Mouse (Mus musculus): ENCODE measurements at regions not wholly inside any gene's neighbourhood (a gene's known extent, or its start where the extent isn't known, plus 50 kb on each side); places are given as distances from the start of the nearest gene placed in this dataset.
"Not testable (repeated sequence)": the region's sequence is repeated elsewhere in the genome, so short reads cannot be mapped to it uniquely, and the experiment has no call there.

DNA sequence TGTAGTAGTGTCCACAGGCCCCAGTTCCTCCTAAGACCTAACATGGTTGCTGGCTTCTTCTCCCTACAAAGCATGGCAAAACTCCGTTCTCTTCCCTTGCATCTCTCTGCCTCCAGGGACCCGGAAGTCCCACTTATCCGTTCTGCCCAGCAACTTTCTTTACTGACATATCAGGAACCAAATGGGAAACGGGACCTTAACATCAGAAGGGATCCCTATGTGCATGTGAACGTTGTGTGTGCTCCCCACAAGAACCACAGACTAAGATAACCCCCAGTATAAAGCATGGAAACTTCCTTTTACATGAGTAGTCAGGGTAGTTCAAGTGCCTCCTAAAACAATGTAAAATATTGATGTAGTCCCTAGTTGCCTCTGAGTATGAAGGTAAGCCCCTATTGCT is 61.6 kb downstream of the Zxdb start:
- no peak for DNase-seq

DNA sequence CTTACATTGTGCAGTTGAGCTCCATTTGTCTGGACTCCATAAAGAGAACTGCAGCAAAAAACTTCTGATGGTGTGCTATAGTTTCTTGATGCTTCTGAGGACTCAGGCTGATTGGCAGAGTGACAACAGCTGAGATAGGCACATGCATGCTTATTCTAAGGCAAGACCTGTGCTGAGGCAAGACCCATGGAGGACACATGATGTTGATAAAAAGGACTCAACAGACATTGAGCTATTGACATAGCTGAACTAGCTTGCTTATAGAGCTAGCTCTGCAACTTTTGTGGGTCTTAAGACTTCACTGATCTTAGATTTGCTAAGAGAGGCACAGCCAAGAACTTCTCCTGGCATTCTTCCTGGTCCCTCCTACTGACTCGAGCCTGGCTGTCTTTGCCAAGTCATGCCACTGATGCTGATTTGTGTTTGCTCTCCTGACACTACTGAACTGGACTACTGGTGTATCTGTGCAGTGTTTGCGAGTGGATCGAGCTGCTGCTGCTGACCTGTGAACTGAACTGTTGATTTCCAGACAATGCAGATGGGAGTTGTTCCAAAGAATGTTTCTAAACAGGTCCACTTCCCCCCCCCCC is 64.1 kb downstream of the Zxdb start:
- no peak for DNase-seq

DNA sequence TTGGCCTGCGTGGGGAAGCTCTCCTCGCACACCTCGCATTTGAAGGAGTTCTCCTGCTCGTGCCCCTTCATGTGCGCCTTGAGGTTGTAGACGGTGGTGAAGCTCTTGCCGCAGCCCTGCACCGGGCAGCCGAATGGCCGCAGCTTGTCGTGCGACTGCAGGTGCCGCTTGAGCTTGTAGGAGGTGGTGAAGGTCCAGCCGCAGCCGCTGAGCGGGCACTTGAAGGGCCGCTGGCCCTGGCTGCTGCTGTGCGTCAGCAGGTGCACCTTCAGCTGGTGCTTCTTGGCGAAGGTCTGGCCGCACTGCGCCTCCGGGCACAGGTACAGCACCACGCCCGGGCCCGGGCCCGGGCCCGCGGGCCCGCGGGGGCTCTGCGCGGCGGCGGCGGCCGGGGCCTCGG is 72.5 kb downstream of the Zxdb start:
- DNase-seq: not testable (repeated sequence)

DNA sequence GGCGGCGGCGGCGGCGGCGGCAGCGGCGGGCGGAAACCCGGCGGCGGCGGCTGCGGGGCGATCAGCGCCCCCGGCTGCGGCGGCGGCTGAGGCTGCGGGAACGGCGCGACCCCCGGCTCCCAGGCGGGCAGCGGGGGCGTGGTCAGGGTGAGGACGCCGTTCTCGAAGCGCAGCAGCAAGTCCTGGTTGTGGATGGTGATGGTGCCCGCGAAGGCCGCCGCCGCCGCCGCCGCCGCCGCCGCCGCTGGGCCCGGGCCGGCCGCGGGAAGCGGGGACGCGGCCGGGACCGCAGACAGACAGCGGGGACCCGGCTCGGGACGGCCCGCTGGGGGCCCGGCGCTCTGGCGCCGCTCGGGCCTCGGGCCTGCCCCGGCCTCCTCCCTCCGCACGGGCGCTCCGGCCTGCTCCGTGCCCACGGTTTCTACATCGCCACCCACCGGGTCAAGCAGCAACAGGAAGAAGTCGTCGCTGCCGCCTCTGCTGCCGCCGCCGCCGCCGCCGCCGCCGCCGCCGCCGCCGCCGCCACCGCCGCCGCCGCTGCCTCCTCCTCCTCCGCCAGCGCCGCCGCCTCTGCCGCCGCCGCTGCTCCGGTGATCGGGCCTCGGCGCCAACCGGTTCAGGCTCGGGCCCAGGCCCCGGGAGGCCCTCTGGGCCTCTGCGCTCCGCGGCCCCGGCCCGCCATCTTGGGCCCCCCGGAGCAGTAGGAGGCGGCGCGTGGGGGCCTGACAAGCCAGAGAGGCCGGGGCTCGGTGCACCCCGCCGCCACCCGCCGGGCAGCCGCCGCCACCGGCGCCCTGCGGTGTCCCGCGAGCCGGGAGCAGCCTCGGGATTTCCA is 73.2 kb downstream of the Zxdb start:
- not testable (repeated sequence) for DNase-seq

DNA sequence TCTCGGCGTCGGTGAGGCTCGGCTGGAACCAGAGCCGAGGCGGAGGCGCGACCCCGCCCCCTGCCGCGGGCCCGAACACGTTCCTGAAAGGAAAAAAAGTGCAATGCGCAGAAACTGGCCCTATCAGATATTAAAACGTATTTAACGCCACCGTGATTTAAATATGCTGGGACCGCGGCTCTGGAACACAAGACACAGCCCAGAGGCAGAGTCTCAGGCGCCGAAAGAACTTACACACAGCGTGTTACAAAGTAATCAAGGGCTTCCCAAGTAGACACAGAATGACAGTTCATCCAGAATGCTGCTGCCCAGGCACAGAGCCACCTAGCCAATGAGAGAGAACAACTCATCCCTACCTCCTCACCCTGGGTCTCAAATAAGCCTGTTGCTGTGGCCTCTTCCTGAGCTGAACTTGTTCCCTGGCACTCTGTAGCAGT is 73.8 kb downstream of the Zxdb start:
- DNase-seq: not testable (repeated sequence)

DNA sequence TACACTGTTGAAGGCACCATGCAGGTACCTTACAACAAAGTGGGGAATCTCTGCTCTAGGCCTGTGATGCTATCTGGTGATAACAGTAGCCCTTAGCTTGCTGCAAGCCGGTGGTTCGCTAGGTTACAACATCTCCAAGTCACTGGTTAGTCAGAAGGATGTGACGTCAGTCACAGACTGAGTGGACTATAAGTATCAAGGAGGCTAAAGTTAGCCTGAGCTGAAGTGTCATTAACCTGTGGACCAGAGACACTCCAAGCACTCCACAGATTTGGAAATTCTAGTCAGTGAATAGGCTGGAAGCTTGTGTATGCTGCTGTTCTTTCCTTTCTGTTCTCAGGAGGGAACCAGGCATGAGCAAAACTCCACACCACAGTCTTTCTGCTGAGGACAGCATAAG is 88.4 kb downstream of the Zxdb start:
- DNase-seq: not testable (repeated sequence)

DNA sequence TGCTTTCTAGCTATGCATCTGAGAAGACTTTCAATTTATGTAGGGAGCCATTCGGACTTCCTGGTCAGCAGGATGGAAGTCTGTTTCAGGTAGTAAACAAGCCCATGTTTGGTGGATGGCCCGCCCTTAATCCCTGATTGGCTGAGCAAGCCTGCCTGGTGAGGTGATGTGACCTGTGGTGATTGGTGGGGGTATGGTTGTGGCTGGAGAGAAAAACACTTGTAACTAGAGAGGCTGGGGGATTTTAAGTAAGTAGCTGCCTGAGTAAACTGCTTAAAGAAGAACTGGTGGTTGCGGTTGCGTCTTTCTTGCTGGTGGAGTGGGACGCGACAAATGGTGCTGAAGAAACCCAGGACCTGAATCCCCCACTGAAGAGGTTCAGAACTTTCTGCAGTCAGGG is 103.2 kb downstream of the Zxdb start:
- DNase-seq: not testable (repeated sequence)

DNA sequence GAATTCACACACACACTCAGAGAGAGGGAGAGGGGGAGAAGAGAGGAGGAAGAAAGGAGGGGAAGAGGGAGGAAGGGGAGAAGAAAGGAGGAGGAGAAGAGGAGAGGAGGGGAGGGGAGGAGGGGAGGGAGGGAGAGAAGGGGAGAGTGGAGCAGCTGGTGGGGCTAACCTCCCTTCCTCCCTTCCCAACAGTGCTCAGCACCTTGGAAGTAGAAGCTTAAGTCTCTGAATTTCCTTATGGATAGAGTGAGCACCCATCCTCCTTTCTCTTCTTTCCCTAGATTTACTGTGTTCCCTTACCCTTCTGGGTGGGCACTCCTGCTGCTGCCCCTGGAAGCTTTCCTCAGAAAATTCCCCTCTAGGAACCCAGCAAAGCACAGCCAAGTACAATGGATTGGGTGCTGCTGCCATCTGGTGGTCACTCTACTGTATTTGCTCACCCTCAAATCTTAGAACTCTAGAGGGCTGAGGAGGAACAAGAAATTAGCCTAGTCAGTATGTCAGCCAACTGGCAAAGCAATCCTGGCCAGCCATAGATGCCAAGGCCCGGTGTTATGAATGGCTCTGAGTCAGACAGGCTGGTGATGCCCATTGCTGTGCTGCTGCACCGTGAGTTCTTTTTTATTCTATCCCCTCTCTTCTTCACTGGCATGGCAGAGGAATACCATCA is 119.9 kb downstream of the Zxdb start:
- DNase-seq: peak in 1 of 2 experiments; percentile 16

DNA sequence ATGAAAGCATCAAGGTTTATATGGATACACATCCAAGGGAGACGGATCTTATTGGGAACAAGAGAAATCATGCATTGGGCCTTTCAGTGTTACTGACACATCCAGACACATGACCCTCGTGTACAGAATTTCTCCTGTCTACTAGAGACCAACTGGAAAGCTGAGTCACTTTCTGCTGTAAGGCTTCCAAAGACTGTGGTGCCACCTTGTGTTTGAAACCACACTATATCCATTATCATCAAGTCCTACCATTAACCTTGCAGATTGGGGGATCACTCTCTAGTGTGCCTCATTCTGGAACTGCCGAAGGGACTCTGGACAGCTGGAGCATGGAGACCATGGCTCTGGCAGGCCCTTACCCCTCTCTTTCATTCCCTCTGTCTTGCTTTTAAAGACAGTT is 125.2 kb downstream of the Zxdb start:
- DNase-seq: not testable (repeated sequence)

DNA sequence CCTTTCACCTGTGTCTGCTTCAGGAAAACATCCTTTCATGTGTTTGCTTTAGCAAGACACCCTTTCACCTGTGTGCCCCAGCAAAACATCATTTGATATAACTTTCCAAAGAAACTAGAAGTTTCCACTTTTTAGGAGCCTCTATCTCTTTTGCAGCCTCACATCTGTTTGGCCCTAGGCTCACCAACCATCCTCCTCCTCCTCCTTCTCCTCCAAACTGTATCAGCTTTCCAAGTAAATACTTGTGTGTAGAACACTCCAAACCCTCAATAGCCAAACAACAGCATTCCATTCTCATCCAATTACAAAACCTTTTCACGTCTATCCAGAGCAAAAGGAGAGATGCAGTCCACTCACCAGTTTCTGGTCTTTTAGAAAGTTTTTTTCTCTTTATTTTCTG is 133.1 kb downstream of the Zxdb start:
- no peak for DNase-seq

DNA sequence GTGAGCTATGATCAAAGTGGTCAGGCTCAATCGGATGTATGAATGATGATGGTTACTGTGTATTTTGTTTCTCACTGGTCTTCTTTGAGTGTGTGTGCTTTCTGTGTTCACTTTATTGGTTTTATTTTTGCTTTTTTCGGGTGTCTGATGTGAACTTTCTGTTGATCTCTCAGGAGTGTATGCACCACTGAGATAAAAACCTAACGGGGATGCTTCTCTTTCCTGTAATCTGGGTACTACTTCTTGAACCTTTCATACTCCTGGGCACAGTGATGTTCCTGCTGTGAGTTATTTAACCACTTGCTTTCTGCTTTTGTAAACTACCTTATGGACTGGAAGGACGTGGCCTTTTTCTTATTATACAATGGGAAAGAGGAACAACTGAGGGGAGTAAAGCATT is 133.6 kb downstream of the Zxdb start:
- DNase-seq: no peak

DNA sequence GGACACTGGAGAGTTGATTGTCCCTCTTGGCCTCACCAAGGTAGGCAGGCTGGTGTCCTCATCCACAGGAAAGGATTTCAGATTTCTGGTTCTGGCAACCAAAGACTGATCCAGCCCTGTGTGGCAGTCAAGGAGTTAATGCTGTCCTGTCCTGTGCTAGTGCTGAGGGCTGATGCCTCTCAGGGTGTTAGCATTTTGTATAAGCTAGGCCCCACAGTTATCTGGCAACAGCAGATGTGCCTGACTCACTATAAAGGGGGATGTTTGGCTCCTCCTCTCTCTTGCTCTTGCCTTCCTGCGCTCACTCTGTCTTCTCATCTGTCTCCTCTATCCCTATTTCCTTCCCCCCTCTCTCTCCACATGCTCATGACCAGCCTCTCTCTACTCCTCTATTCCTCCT is 138.8 kb downstream of the Zxdb start:
- DNase-seq: no peak

DNA sequence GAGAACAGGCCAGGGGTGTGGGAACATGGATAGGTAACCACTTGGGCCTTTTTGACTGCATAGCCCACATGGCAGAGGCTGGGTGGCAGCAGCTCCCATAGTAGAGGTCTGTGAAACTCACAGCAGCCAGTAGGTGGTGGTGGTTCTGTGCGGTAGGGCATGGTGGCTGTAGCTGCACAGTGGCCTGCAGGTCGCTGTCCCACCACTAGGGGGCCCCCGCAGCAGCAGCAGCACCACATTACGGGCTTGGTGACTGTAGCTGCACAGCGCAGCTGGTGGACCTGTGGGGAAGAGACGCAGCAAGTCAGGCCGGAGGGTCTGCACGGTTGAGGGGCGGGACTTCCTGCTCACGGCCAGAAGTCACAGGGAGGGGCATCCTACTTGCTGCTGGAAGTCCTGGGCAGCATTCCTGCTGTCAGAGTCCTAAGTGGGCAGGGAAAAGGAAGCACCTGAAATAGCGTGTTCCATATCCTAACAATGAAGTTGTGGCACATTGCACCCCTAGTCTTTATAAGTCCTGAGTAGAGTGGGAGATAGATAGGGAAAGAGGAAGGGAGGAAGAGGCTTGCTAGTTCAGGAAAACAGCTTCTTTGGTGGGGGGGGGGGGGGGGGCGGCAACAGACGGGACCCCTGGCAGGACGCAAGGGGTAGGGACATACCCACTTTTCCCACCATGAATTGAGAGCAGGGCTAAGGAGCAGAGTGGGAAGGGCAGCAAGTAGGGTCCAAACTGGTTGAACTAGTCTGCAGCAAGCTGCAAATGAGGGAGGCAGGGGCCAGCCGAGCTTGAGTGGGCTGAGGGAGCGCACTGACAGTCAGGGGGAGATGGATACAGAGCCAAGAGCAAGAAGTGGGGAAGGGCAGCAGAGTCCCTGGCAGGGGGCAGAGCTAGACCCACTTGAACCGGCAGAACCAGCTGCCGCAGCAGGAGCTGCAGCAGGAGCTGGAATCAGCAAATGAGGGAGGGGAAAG is 141.4 kb downstream of the Zxdb start:
- peak; percentile 79 to 84 for DNase-seq

DNA sequence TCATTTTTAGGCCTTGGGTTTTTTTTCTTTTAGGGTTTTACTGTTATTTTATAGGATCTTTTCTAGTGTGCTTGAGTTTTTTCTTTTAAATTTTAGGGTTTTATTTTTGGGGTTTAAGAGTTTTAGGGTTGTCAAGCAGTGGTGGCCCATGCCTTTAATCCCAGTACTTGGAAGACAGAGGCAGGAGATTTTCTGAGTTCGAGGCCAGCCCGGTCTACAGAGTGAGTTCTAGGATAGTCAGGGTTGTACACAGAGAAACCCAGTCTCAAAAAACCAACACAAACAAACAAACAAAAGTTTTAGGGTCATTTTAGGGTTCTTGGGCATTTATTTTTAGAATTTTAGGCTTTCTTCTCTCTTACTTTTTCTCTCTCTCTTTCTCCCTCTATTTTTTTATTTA is 142.9 kb downstream of the Spin4 start:
- peak in 1 of 2 experiments; percentile 4 for DNase-seq

All from layer of hippocampus, postnatal 36 days (tissue).